Mouse (Mus musculus): ENCODE measurements at regions not wholly inside any gene's neighbourhood (a gene's known extent, or its start where the extent isn't known, plus 50 kb on each side); places are given as distances from the start of the nearest gene placed in this dataset.

DNA sequence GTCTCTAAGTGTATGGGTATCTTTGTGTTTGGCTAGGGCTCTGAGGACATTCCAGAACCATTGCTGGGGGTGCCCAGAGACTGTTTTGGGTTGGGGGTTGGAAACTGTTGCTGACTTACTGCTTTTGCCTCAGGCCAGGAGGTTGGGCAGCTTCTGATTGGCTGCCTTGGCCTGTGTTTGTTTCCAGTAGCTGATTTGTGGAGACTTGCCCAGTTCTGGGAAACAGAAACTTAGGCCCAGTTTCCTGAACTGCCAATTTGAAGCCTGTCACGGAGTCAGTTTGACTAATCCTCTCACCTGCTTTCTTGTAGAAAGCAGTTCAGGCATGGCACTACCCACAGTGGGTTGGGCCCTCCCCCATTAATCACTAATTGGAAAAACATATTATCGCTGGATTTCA lies 59.7 kb upstream of the Cers4 start:
- TF ChIP-seq CTCF (IDR thresholded peaks at IDR 0.05; ENCODE audit: low read depth, low read length) (no peak), POLR2A (IDR thresholded peaks at IDR 0.05; ENCODE audit: borderline replicate concordance, low read depth, low read length) (no peak)

All from bone marrow macrophage, adult 2 months (primary cell).